Mouse (Mus musculus): ENCODE results near the gene Rpl10a.

Rpl10a gene

GRCm38 (mm10) chr17:28331241-28332112, 3.2 kb downstream of the Rpl10a start:
- DNase-seq (ENCODE audit: low spot score in 2 of 2), result no peak

DNA sequence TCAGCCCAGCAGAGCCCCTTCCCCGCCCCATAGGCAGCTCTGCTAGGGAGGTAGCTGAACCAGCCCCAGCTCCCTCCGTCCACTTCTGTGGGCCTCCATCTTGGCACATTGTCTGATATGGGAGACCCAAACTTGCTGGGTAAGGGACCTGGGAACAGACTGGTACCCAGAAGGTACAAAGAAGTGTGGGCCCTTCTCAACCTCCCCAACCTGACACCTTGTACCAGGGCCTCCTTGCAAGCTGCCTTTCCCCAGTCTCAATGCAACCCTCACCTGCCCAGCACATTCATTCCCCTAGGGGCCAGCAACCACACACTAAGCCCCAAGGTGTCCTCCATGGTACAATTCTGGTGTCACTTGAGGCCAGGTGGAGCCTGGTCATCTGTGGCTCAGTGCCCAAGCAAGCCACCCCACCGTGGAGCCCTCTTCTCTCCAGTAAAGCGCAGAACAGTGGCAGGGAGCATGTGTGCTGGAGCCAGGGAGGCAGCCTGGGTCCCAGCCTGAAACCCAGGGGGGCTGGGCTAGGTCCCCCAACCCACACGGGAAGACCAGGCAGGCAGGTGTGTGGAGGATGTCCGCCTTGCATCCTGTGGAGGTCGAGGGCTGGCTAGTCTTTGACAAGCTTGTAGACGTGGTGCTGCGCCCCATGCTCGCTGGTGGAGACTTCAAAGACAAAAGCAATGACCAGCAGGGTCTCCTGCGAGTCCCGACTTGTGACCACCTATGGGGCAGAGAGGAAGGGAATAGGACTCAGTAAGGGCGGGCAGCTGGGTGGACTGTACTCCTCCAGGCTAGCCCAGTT, 4.0 kb downstream of the Rpl10a start:
- DNase-seq (ENCODE audit: low spot score in 2 of 2), result no peak

DNA sequence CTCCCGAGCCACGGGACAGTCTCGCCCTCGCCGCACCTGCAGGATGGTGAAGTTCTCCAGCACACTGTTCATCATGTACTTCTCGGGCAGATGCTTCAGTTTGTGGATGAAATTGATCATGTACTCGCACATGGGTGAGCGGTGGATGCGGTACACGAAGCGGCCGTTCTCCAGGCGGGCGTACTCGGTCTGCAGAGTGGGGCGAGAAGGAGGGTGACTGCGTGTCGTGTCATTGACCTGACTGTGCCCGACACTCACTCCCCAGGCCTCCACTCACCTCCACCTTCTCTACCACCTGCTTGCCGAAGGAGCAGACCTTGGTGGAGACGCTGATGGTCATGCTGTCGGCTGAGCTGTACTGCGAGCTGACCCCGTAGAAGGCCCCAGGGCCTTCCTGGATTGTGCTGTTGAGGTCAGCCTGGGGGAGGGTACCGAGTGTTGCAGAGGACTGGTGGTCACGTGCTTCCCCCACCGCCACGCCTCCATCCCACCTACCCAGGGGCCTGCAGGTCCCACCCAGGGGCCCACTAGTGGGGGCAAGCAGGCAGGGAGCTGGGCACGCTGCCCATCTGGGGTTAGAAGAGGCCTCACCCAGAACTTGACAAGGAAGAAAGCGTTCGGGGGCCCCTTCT, 4.8 kb downstream of the Rpl10a start:
- DNase-seq (ENCODE audit: low spot score in 2 of 2), result no peak

GRCm38 (mm10) chr17:28335267-28335666, 7.0 kb downstream of the Rpl10a start:
- no peak for DNase-seq (ENCODE audit: low spot score in 2 of 2)

DNA sequence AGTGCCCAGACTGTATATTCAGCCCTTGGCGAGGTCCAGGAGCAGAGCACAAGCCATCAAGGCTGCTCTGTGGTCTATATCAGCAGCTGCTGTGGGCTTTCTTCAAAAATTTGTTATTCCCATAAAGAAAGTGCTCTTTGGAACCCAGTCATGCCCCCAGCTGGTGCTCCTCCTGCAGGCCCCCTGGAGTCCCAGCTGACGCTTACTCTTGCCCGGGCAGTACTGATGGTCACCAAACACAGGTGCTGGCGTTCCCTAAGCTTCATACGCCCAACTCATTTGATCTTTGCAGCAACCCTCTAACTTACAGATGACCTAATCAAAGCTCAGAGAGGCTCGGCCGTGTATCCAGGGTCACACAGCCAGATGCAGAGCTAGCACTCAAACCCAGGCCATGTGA, 9.3 kb downstream of the Rpl10a start:
- DNase-seq (ENCODE audit: low spot score in 2 of 2), result no peak

- DNase-seq (ENCODE audit: low spot score in 2 of 2), result no peak
Measured at GRCm38 (mm10) chr17:28340578-28340977, 12.3 kb downstream of the Rpl10a start.

DNA sequence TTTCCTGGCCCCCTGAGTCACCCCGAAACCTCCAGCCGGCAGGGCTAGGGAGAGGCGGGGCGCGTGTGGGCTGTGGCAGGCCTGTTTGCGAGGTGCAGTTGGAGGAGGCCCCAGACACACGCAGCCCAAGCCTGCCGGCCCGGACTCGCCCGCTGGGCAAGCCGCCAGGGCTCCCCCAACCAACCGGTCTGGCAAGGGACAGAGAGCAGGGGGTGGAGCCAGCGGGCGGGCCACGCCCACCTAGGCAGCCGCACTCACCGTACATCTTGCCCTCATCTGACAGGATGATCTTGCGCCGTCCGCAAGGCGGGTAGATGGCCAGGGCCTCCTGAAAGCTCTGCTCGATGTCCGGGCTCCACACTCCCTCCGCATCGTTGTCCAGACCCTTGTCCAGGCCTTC, 12.8 kb downstream of the Rpl10a start:
- peak; percentile 59 to 73 for DNase-seq (ENCODE audit: low spot score in 2 of 2)

GRCm38 (mm10) chr17:28344050-28344607, 15.9 kb downstream of the Rpl10a start:
- DNase-seq (ENCODE audit: low spot score in 2 of 2), result no peak

GRCm38 (mm10) chr17:28344670-28345069, 16.4 kb downstream of the Rpl10a start:
- no peak for DNase-seq (ENCODE audit: low spot score in 2 of 2)

- DNase-seq (ENCODE audit: low spot score in 2 of 2), result no peak
Measured at GRCm38 (mm10) chr17:28345271-28345721, 17.0 kb downstream of the Rpl10a start.

GRCm38 (mm10) chr17:28345882-28346281, 17.6 kb downstream of the Rpl10a start:
- DNase-seq (ENCODE audit: low spot score in 2 of 2), result peak in 1 of 2 experiments; percentile 47

GRCm38 (mm10) chr17:28347327-28347726, 19.1 kb downstream of the Rpl10a start:
- DNase-seq (ENCODE audit: low spot score in 2 of 2), result no peak

DNA sequence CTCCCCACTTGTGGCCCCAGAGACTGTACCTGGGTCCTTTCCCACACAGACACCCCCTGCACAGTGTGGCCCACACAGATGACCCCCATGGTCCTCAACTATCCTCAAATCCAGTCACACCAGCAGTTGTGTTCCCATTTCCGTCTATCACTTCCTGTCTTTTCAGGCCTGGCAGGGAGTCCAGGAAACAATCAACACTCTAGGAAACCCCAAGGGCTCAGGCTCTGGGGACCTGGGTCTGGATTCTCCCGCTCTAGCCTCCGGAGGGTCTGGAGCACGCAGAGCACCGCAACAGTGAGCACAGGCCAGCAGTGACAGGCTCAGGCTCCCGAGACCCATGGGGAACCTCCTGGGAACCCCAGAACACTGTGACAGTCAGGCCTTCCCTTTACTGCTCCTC, 19.9 kb downstream of the Rpl10a start:
- DNase-seq (ENCODE audit: low spot score in 2 of 2), result peak in 1 of 2 experiments; percentile 53

DNA sequence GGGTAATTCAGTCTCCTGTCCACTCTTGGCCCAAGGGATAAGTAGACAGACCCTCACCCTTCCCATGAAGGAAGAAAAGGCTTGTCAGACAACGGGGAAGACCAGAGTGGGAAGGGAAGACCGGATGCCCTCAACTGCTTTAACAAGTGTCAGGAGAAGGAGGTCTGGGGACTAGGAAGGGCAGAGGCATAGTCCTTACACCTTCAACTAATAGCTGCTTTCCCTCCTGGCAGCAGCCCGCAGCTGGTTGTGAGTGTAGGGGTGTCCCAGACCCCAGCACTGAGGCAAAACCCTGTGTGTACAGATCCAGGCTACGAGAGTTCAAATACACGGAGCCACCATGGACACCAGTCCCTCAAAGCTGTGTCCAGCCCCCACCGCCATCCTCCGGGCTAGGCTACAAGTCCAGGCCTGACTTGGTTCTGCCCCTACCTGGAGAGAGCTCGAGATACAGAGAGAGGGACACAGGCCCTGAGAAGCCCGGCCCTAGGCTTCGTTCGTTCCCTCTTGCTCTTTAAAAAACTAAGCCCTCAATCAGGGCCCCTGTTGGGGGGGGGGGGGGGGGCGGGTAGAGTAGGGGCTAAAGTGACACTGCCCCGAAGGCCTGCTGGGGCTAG, 21.1 kb downstream of the Rpl10a start:
- no peak for DNase-seq (ENCODE audit: low spot score in 2 of 2)

DNA sequence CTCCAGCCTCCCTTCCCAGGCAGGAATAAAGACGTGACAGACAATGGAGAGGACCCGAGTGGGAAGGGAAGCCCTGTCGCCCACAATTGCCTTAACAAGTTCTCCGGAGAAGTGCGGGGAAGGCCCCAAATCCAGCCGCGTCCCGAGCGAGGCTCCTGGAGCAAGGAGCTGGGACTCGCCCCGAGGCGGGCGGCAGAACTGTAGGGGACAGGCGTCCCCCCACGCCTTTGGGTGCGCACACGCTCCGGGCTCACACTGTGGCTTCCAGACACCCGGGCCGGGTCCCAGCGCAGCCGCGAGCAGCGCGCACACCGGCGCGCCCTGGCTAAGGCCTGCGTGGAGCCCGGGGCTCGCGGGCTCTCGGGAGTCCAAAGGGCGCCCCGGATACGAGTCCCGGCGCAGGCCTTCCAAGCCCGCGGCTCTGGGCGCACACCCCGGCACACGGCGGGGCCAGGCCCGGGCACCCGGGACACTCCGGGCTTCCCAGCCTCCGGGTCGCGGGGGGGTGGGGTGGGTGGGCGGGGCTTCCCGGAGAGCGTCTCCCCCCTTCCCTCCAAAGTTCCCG, 21.7 kb downstream of the Rpl10a start:
- DNase-seq (ENCODE audit: low spot score in 2 of 2), result peak in 1 of 2 experiments; percentile 43

DNA sequence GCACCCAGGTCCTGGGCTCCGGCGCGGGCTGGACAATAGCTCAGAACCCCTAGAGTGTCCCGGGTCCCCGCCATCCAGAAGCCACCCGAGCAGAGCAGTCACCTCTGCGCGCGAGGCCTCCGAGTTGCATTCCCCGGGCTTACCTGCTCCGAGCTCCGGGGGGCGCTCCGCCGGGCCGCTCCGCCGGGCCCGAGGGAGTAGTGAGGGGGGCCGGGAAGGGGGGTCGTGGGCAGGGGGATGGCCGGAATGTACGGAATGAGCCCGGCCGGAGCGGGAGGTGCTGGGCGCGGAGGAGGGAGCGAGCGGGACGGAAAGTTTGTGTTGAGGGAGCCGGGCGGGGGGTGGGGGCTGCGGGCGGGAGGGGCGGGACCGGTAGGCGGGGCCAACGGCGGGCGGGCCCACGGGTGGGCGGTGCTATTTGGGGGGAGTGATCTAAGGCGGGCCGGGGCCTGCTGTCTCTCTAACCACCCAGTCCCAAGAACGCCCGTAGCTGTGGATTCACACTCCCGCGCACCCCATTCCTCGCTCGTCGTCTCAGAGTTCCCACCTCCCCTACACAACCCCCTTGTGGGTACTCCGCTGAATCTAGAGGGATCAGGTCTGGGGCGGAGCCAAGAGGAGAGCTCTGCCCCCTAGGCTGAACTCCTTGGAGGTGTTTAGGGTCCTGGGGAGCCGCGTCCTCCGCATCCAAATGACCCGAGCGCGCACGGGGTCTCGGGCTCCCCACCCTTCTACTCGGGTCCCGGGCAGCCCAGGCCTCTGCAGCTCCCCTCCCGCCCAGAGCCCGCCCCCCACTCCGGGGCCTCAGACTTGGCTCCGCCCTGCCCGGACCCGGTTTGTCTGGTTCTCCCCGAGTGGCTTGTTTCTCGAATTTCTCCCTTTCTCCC, 22.4 kb downstream of the Rpl10a start, which contains the start of gene Tead3:
Gene Tead3 (minus strand): TSS at position 352 of the 887 bp plus-strand sequence.
- DNase-seq (ENCODE audit: low spot score in 2 of 2), result peak; percentile 74

- DNase-seq (ENCODE audit: low spot score in 2 of 2), result no peak
Measured at GRCm38 (mm10) chr17:28351353-28351890, 23.2 kb downstream of the Rpl10a start.

DNA sequence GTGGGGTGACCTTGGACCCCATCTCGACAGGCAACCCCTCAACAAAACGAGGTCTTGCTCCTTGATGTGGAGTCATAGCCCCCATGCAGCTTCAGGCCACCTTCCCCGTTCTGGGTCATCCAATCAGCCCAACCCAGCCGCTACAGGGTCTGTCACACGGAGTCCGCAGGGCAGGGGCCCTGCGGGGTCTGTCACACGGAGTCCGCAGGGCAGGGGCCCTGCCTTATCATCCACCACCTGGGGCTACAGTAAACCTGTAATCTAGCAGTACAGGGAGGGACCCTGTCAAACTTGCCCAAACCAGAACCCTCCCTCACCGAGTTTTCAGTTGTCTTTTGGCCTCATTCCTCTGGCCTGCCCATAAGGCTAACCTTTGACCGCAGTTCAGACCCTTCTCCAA, 23.7 kb downstream of the Rpl10a start:
- DNase-seq (ENCODE audit: low spot score in 2 of 2), result no peak

DNA sequence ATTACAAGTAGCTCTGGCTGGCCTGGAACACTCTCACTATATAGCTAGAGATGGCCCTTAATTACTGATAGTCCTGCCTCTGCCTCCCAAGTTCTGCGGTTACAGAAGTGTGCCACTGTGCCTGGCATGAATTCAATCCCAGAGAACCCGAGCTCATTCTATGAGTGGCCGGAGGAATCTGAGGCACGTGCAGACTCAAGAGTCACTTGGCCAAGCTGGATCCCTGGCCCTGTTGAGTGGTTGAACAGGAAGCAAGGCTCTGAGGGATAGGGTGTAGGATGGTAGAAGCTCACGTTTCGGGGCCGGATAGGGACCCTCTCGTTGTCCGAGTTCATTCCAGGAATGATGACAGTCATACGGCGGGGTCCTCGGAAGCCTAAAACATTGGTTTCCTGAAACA, 27.6 kb downstream of the Rpl10a start:
- DNase-seq (ENCODE audit: low spot score in 2 of 2), result no peak

Measured in heart, adult 9 months (tissue).